Mouse (Mus musculus) layer of hippocampus, adult 8-10 months (tissue): ENCODE measurements around the gene Wdr38. TPM values are rescaled to one million over a fixed set of nuclear protein-coding genes. Genes with fewer than 3 reads are reported as not detected.

Source experiments
- DNase-seq, 2 experiments: peaks; one replicate each; pipeline ENCODE4 v3.0.0; 2022; ENCODE audit warnings: low spot score in 2 of 2
- total RNA-seq, 4 experiments: library from RNA; stranded (reverse); gene quantifications; 2 replicates each; pipeline ENCODE4 v1.2.4; 2022

Gene Wdr38
- under 1 TPM; 0.45 to 0.83 (median 0.71) TPM for total RNA-seq

- DNase-seq = peak; percentile 88 to 92
Observed at GRCm38 (mm10) chr2:38997386-38998374, at the start of gene Wdr38. Gene Wdr38, plus strand, starts transcription at chr2:38997476.

GRCm38 (mm10) chr2:38947566-38947965 is 49.7 kb upstream of the Wdr38 start:
- no peak for DNase-seq

- DNase-seq = peak; percentile 85 to 91
Observed at GRCm38 (mm10) chr2:38950281-38950719, 47.0 kb upstream of the Wdr38 start.

GRCm38 (mm10) chr2:38953152-38953883 is 44.0 kb upstream of the Wdr38 start:
- DNase-seq = peak; percentile 64 to 73

GRCm38 (mm10) chr2:38956062-38956461 is 41.2 kb upstream of the Wdr38 start:
- DNase-seq = no peak

GRCm38 (mm10) chr2:38957671-38958223 is 39.5 kb upstream of the Wdr38 start:
- DNase-seq = no peak

GRCm38 (mm10) chr2:38964198-38964597 is 33.1 kb upstream of the Wdr38 start:
- DNase-seq = no peak

- no peak for DNase-seq
Observed at GRCm38 (mm10) chr2:38969650-38970049, 27.6 kb upstream of the Wdr38 start.

- DNase-seq = no peak
Observed at GRCm38 (mm10) chr2:38970057-38970456, 27.2 kb upstream of the Wdr38 start.

GRCm38 (mm10) chr2:38973223-38973622 is 24.1 kb upstream of the Wdr38 start:
- no peak for DNase-seq

GRCm38 (mm10) chr2:38973701-38974100 is 23.6 kb upstream of the Wdr38 start:
- no peak for DNase-seq

- DNase-seq = no peak
Observed at GRCm38 (mm10) chr2:38974171-38974570, 23.1 kb upstream of the Wdr38 start.

- no peak for DNase-seq
Observed at GRCm38 (mm10) chr2:38975181-38975580, 22.1 kb upstream of the Wdr38 start.

GRCm38 (mm10) chr2:38975941-38976805 is 21.1 kb upstream of the Wdr38 start:
- no peak for DNase-seq

GRCm38 (mm10) chr2:38977837-38978236 is 19.4 kb upstream of the Wdr38 start:
- DNase-seq = no peak

- DNase-seq = no peak
Observed at GRCm38 (mm10) chr2:38983456-38983855, 13.8 kb upstream of the Wdr38 start.

- no peak for DNase-seq
Observed at GRCm38 (mm10) chr2:38986580-38986979, 10.7 kb upstream of the Wdr38 start.

GRCm38 (mm10) chr2:38987371-38987770 is 9.9 kb upstream of the Wdr38 start:
- DNase-seq = no peak

GRCm38 (mm10) chr2:38987803-38988510 is 9.3 kb upstream of the Wdr38 start:
- no peak for DNase-seq

GRCm38 (mm10) chr2:38988929-38989328 is 8.3 kb upstream of the Wdr38 start:
- no peak for DNase-seq
